Mouse (Mus musculus) hindbrain, postnatal 0 days (tissue): ENCODE data around the gene Tuba3a. TPM values are rescaled to one million over a fixed set of nuclear protein-coding genes. Genes with fewer than 3 reads are reported as not detected.

Experiments used
- ATAC-seq: fragments of 200-750 bp; cut with Nextera tagmentation; 2 replicates; pipeline ENCODE4 v1.8.0; 2017; ENCODE audit warnings: mild to moderate bottlenecking, moderate TSS enrichment, moderate library complexity
- DNase-seq: peaks from one replicate; pipeline ENCODE4 v3.0.0-alpha.2; 2015; ENCODE audit warnings: low spot score
- H3K27ac ChIP-seq: fragments of 300-500 bp; sonication (generic); 2 replicates; pipeline ENCODE4 v1.5.1; 2014; ENCODE audit warnings: mild to moderate bottlenecking
- H3K27me3 ChIP-seq: fragments of 300-500 bp; sonication (generic); 2 replicates; pipeline ENCODE4 v1.6.1; 2014; ENCODE audit warnings: low read length, mixed read lengths; ENCODE audit not compliant: insufficient read depth
- H3K36me3 ChIP-seq: fragments of 300-500 bp; sonication (generic); 2 replicates; pipeline ENCODE4 v1.6.1; 2014; ENCODE audit warnings: low read length, mixed read lengths; ENCODE audit not compliant: insufficient read depth
- H3K4me1 ChIP-seq: fragments of 300-500 bp; sonication (generic); 2 replicates; pipeline ENCODE4 v1.6.1; 2014; ENCODE audit warnings: antibody characterized with exemption, low read length, mixed read lengths; ENCODE audit not compliant: insufficient read depth
- H3K4me2 ChIP-seq: fragments of 300-500 bp; sonication (generic); 2 replicates; pipeline ENCODE4 v1.6.1; 2014; ENCODE audit warnings: low read depth, mild to moderate bottlenecking, low read length, moderate library complexity, mixed read lengths
- H3K4me3 ChIP-seq: fragments of 300-500 bp; sonication (generic); 2 replicates; pipeline ENCODE4 v1.5.1; 2014; ENCODE audit warnings: low read length
- H3K9ac ChIP-seq: fragments of 300-500 bp; sonication (generic); replicated peaks from 2 replicates; pipeline ENCODE4 v1.6.1; 2014; ENCODE audit warnings: mild to moderate bottlenecking, low read length, moderate library complexity, mixed read lengths
- H3K9me3 ChIP-seq: fragments of 300-500 bp; sonication (generic); 2 replicates; pipeline ENCODE4 v1.6.1; 2016; ENCODE audit warnings: low read length, mixed read lengths
- CTCF ChIP-seq: IDR thresholded peaks from 2 replicates; pipeline ENCODE4 v1.5.1; 2016; ENCODE audit warnings: antibody characterized with exemption, control low read depth, low read depth
- WGBS: fragments of 180-500 bp; shearing (Covaris S2); extraction: QIAGEN DNeasy Blood & Tissue Kit; methylation state at CpG from one replicate; pipeline ENCODE4 v1.1.7; 2014; 5-methylcytosine and 5-hydroxymethylcytosine counted together
- polyA plus RNA-seq: library from polyadenylated mRNA; unstranded; fragments of >200 nt; fragmentation: Nextera tagmentation; extraction: Ambion mirVana; gene quantifications from 2 replicates; pipeline ENCODE4 v1.2.1, GENCODE M21; 2015
- total RNA-seq: library from RNA; depleted of rRNA; stranded (reverse); fragments of >200 nt; gene quantifications from 2 replicates; pipeline ENCODE4 v1.2.3, GENCODE M21; 2014

Gene Tuba3a
- total and polyA plus RNA-seq, 2 experiments from 2014 or later: not detected

DNA sequence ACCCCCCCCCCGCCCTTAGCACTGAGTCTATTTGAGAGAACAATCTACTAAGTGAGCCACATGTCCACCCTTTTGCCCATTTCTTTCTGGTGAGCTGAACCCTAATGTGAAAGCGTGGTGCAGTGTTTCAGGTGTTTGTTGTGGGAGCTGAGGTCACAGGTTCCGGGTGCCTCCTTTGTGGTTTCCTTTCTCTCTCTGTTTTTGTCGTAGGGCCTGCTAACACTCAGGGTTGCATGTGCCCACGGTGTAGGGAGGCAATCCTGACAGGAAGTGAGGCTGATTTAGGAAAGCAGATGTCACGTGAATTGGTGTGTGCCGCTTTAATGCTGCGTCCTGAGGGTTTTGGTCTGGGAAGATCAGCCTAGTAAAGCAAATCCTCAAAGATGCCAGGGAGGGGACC lies 44.3 kb downstream of the Tuba3a start:
- ATAC-seq: no peak
- DNase-seq: no peak
- no peaks in the 10 kb centered on the region for H3K36me3 ChIP-seq
- H3K9me3 ChIP-seq: no peaks in the 10 kb centered on the region
- H3K27me3 ChIP-seq: no peaks in the 10 kb centered on the region
- H3K4me2 ChIP-seq: no peak overlapping the region
- 90% methylated on average over 8 of the region's 8 CpGs for WGBS
- H3K4me3 ChIP-seq: no peak overlapping the region
- no peak overlapping the region for H3K27ac ChIP-seq
- H3K4me1 ChIP-seq: no peaks in the 10 kb centered on the region
- no peak for TF ChIP-seq CTCF
- H3K9ac ChIP-seq: no peak overlapping the region

DNA sequence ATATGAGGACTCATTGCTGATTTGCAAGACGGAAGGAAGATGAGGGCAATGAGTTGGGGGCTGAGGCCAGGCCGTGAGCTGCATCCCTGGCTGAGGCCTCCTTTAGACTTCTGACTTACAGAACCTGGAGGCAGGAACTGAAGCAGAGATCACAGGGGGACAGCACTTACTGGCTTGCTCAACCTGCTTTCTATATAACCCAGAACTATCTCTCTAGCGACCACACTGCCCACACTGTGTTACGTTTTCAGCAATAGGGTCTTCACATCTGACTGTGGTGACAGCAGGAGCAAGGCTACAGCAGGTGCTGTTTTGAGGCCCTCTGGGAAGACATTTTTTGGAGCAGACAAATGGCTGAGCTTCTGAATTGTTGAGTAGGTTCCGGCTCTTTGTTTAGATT lies 45.2 kb downstream of the Tuba3a start:
- Histone ChIP-seq H3K4me1 (no peaks in the 10 kb centered on the region), H3K9me3 (no peaks in the 10 kb centered on the region), H3K27me3 (no peaks in the 10 kb centered on the region), H3K36me3 (no peaks in the 10 kb centered on the region), H3K4me3 (no peak overlapping the region), H3K27ac (no peak overlapping the region), H3K9ac (no peak overlapping the region), H3K4me2 (no peak overlapping the region)
- DNase-seq: no peak
- no peak for ATAC-seq
- no peak for TF ChIP-seq CTCF
- WGBS: 81% methylated on average over 5 of the region's 5 CpGs

- Histone ChIP-seq H3K9me3 (no peaks in the 10 kb centered on the region), H3K4me2 (no peak overlapping the region), H3K4me1 (no peaks in the 10 kb centered on the region), H3K27me3 (no peaks in the 10 kb centered on the region), H3K36me3 (no peaks in the 10 kb centered on the region), H3K4me3 (no peak overlapping the region), H3K27ac (no peak overlapping the region), H3K9ac (no peak overlapping the region)
- ATAC-seq: no peak
- whole genome bisulfite sequencing: 93% methylated on average over 5 of the region's 5 CpGs
- no peak for DNase-seq
- no peak for TF ChIP-seq CTCF
Observed at GRCm38 (mm10) chr6:125239547-125239946, 46.3 kb downstream of the Tuba3a start.

GRCm38 (mm10) chr6:125238396-125238795 lies 47.4 kb downstream of the Tuba3a start:
- Histone ChIP-seq H3K4me2 (no peak overlapping the region), H3K27me3 (no peaks in the 10 kb centered on the region), H3K4me3 (no peak overlapping the region), H3K9me3 (no peaks in the 10 kb centered on the region), H3K27ac (no peak overlapping the region), H3K36me3 (no peaks in the 10 kb centered on the region), H3K4me1 (no peaks in the 10 kb centered on the region), H3K9ac (no peak overlapping the region)
- TF ChIP-seq CTCF: no peak
- no peak for DNase-seq
- WGBS: 78% methylated on average over 6 of the region's 6 CpGs
- ATAC-seq: no peak

DNA sequence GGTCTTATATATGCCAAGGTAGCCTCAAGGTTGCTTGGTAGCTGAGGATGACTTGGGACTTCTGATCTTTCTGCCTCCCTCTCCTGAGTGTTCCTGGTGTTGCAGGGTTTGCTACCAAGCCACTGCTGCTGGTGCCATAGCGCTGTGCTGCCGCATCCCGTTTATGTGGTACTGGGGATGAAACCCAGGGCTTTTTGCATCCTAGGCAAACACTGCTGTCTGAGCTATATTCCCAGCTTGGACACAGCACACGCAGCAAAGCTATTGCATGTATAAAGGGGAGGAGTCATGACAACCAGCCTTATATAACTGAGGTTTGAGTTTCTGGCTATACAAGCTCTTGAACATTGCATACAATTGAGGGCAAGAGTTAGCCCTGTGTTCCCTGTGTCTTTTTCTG lies 48.4 kb downstream of the Tuba3a start:
- H3K36me3 ChIP-seq: no peaks in the 10 kb centered on the region
- no peak for ATAC-seq
- no peaks in the 10 kb centered on the region for H3K9me3 ChIP-seq
- H3K27me3 ChIP-seq: no peaks in the 10 kb centered on the region
- H3K4me1 ChIP-seq: peaks cover 1% of the 10 kb centered on the region; the same call in 1 of the 2 replicates
- DNase-seq: no peak
- TF ChIP-seq CTCF: no peak
- H3K27ac ChIP-seq: no peak overlapping the region
- H3K4me3 ChIP-seq: no peak overlapping the region
- no peak overlapping the region for H3K4me2 ChIP-seq
- WGBS: 83% methylated on average over 4 of the region's 4 CpGs
- H3K9ac ChIP-seq: no peak overlapping the region

DNA sequence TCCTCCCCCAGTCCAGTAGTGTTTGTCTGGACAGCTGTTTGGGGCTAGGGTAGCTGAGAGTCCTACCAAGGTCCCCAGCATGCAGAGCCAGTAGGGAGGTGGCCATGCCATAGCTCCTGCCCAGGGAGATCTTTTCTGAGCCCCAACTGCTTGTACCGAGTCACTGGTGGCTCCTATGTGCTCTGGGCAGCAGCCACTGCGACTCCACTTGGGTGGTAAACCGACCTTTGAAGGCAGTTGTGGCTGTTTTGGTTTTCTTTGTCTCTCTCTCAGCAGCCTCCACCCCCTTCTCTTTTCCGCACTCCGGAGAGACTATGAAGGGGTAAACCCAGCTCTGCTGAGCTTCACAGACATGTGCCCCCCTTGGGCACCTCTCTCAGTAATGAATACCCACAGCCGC lies 49.1 kb downstream of the Tuba3a start, which contains the start of gene Cd27:
Gene Cd27, minus strand, starts transcription at position 229 of the 400 bp plus-strand sequence.
- no peak for TF ChIP-seq CTCF
- Histone ChIP-seq H3K27me3 (no peaks in the 10 kb centered on the region), H3K27ac (no peak within 1 kb of the TSS), H3K4me2 (no peak within 1 kb of the TSS), H3K9ac (no peak within 1 kb of the TSS), H3K4me3 (no peak within 1 kb of the TSS), H3K9me3 (no peaks in the 10 kb centered on the region), H3K4me1 (peaks cover 8% of the 10 kb centered on the region; the same call in 1 of the 2 replicates), H3K36me3 (no peaks in the 10 kb centered on the region)
- 20% methylated on average over 6 of the region's 6 CpGs for WGBS
- no peak for DNase-seq
- ATAC-seq: no peak

DNA sequence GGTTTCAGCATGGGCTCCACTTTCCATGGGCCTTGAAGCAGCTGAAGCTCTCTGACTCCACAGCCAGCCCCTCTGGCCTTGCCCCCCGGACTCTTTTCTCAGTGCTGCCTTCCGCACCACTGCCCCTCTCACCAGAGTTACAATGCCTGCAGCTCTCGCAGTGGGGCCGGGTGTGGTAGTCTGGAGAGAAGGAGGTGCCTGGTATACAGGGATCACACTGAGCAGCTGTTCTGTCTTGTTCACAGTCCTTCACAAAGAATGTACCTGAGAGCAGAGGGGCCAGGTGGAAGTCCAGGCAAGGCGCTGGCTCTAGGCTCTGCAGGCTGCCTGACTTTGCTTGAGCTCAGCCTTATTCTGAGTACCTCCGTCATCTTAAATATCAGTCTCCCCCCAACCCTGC lies 49.5 kb downstream of the Tuba3a start:
- Histone ChIP-seq H3K36me3 (no peaks in the 10 kb centered on the region), H3K27me3 (no peaks in the 10 kb centered on the region), H3K9ac (no peak overlapping the region), H3K4me1 (peaks cover 10% of the 10 kb centered on the region; the same call in 1 of the 2 replicates), H3K27ac (no peak overlapping the region), H3K4me2 (no peak overlapping the region), H3K9me3 (no peaks in the 10 kb centered on the region), H3K4me3 (no peak overlapping the region)
- TF ChIP-seq CTCF: no peak
- ATAC-seq (no peak), DNase-seq (no peak)
- 55% methylated on average over 6 of the region's 6 CpGs for WGBS
